Mouse (Mus musculus) lung, postnatal 0 days (tissue): ENCODE measurements at regions not wholly inside any gene's neighbourhood (a gene's known extent, or its start where the extent isn't known, plus 50 kb on each side); places are given as distances from the start of the nearest gene placed in this dataset.
"Not testable (repeated sequence)": the region's sequence is repeated elsewhere in the genome, so short reads cannot be mapped to it uniquely, and the experiment has no call there.

Experiments
- CTCF ChIP-seq: IDR thresholded peaks from 2 replicates; pipeline ENCODE4 v1.5.1; 2016; ENCODE audit warnings: antibody characterized with exemption, mild to moderate bottlenecking
- EP300 ChIP-seq: IDR thresholded peaks from 2 replicates; pipeline ENCODE4 v1.6.1; 2016; ENCODE audit warnings: antibody characterized with exemption, mild to moderate bottlenecking, control low read depth

DNA sequence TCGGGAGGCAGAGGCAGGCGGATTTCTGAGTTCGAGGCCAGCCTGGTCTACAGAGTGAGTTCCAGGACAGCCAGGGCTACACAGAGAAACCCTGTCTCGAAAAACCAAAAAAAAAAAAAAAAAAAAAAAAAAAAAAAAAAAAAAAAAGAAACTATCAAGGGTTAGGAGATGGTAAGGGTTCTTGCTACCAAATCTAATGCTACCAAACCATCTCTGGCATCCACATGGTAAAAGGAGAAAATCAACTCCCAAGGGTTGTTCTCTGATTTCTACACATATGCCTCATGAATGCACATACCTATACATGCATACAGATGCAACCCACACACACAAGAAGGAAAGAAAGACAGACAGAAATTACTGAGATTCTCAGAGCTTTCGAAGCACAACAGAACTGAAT lies 109.6 kb upstream of the Trim24 start:
- not testable (repeated sequence) for TF ChIP-seq CTCF, EP300
